Mouse (Mus musculus): Measurements from ENCODE around the gene Prkar1a.

Prkar1a gene

DNA sequence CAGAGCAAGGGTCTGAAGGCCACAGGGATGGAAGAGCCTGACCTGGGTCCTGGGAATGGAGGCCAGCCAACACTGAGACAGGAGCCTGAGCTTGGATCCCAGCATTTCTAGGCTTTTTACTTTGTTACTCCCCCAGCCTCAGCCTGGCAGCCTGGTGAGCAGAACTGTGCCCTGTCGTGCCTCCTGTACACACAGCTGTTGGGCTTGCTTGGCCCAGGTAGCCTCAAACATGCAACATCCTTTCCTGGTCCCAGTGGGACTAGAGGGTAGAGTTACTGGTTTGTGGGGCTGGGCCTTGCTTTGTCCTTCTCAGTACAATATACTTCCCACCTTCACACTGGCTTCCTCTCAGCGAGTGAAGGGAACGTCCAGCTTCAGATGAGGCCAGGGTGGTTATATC, 26.0 kb downstream of the Prkar1a start:
- no peak for DNase-seq

DNA sequence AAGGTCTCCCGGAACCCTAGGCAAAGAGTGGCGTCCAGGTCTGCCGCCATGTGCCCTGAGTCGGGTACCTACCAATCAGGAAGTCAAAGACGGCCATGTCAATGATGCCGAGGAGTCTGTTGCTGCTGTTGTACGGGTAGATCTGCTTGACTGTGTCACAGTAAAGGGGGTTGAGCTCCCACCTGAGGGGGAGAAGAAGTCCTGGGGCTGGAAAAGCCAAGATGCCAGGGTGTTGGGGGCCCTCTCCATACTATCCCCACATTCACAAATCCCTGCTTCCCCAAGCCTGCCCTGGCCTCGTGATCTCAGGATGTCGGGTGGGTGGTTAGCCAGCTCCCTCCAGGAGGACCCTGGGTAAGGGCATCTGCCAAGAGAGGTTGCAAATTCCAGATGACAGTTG, 26.6 kb downstream of the Prkar1a start:
- no peak for DNase-seq

GRCm38 (mm10) chr11:109676621-109677373, 27.6 kb downstream of the Prkar1a start:
- DNase-seq: no peak

GRCm38 (mm10) chr11:109678291-109678690, 29.1 kb downstream of the Prkar1a start:
- no peak for DNase-seq

DNA sequence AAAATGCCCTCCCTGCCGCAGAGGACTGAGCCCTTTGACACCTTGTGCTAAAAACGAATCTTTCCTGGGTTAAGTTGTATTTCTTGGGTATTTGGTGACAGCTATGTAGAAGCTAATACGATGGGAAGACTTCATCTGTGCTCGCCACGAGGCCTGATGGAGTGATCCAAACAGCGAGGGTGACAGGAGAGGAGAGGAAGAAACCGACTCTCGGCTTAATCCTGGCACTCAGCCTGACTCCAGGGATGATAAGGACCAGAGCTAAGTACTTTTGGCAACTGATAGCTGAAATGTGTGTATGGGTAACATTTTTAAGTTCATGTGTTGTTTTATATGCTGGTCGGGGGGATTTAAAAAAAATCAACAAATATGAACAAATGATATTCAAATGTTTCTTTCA, 31.7 kb downstream of the Prkar1a start:
- DNase-seq: no peak

DNA sequence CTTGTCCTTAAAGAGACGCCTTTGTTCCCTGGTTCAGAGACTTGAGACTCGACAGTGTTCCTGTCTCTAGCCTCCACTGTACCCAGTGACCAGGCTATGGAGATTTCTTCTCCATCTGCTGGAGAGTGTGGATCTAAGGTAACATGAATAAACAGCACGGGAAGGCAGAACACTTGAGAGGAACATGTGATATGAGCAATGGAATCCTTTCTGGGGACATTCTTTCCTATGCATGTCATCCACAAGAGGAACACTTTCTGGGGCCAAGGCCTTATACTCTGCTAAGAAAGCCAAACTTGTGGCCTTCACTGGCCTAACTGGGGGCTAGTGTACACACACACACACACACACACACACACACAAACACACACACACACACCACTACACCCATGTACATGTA, 32.4 kb downstream of the Prkar1a start:
- DNase-seq: no peak

DNA sequence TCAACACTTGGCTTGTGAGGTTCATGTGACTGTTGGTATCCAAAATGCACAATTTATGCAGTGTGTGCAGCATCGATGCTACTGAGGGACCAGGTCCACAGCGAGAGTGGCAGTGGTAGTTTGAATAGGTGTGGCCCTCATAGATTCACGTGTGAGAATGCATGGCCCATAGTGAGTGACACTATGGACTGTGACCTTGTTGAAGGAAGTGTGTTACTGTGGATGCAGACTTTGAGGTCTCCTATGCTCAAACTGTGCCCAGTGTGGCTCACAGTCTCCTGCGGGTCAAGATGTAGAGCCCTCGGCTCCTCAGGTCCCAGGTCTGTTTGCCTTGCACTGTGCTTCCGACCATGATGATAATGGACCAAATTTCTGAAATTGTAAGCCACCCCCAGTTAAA, 33.0 kb downstream of the Prkar1a start:
- DNase-seq: no peak

DNA sequence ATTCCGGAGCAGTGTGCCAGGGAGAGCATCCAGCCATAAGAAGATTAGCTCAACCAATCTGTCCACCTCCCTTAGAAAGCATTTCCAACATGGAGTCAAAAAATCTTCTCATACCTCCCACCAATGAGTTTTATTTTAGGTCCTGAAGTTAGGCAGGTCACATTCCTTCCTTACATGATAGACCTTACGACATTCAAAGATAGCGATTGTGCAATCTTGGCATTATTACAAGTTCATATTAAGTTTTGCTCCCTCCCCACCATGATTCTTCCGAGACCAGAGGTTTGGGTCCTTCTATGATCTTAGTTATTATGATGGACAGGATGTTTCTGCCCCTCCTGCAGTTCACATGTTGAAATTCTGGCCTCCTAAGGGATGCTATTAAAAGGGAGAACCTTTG, 40.3 kb downstream of the Prkar1a start:
- DNase-seq: no peak

DNA sequence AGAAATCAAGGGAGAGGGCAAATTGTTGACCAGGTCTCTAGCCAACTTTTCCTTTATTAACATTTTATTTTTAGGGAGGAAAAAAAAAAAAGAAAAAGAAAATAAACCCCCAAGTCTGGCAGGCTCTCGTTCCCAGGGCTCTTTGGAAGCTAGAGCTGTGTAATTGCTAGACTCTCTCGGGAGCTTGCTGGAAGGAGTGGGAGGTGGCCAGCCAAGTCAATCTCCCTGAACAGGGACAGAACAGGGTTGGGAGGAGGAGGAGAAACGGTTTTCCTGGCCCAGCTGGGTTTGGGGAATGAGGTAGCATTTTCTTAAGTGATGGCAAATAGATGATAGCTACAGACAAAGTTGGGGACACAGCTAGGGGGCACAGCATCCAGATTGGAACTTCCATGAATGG, 43.5 kb downstream of the Prkar1a start:
- no peak for DNase-seq

DNA sequence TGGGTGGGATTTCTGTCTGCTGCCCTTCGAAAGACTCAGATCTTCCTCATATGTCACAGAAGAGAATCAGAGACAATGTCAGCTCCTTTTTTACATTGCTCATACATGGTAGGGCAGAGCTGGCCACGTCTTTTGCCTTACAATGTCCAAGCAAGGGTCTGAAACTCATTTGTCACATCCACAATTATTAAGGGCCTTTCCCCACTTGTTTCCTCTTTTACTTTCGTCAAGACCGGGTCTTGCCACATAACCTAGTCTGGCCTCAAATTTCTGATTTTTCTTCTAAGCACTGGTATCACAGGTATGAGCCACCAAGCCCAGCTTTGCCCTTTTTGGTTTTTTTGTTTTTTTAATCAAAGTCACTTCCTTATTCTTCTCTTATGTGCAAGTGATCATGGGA, 47.3 kb downstream of the Prkar1a start:
- no peak for DNase-seq

DNA sequence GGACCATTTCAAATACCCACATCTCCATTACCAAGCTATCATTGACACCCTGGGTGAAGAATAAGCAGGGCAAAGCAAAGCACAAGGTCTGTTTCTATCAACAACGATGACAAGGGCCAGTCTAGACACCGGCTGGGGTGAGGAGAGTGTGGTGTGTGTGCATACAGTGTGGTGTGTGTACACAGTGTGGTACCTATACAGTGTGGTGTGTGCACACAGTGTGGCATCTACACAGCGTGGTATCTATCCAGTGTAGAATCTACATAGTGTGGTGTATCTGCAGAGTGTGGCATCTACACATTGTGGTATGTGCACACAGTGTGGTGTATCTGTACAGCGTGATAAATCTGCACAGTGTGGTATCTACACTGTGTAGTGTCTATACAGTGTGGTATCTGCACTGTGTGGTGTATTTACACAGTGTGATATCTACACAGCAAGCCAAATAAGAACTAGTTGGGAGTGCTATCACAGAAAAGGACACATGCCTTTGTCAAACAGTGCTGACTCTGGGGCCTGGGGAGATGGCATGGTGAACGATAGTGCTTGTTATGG, 48.0 kb downstream of the Prkar1a start:
- no peak for DNase-seq

DNA sequence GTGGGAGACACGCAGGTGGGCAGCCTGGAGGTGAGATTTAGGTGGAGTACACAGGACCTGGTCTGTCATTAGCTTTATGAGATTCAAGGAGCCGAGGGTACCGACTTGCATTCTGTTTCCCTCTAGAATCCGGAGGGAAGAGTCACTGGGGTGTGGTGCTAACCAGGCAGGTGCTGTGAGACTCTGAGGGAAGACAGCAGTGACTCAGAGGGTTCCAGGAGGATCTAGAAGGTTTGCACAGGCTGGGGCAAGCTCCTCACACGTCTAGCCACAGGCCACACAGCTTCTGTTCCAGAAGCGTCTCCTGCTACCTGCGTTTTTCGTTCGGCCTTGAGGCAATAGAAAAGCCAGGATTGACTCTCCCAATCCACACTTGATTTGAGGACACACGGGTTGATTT, 49.5 kb downstream of the Prkar1a start:
- no peak for DNase-seq

DNA sequence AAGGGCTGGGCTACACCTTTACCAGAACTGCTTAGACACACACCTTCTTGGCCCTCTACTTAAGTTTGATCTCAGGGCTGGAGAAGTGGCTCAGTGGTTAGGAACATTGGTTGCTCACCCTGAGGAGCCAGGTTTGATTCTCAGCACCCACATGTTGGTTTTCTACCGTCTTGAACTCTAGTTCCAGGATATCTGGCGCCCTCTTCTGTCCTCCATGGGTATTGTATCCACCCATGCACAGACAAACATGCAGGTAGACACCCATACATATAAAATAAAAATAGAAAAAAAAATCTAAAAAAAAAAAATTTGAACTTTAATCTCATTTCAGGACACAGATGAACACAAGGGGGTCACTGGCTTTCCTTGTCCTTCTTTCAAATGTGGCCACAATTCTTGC, 50.6 kb downstream of the Prkar1a start:
- DNase-seq: peak; percentile 21

GRCm38 (mm10) chr11:109700761-109701160, 51.6 kb downstream of the Prkar1a start:
- no peak for DNase-seq

DNA sequence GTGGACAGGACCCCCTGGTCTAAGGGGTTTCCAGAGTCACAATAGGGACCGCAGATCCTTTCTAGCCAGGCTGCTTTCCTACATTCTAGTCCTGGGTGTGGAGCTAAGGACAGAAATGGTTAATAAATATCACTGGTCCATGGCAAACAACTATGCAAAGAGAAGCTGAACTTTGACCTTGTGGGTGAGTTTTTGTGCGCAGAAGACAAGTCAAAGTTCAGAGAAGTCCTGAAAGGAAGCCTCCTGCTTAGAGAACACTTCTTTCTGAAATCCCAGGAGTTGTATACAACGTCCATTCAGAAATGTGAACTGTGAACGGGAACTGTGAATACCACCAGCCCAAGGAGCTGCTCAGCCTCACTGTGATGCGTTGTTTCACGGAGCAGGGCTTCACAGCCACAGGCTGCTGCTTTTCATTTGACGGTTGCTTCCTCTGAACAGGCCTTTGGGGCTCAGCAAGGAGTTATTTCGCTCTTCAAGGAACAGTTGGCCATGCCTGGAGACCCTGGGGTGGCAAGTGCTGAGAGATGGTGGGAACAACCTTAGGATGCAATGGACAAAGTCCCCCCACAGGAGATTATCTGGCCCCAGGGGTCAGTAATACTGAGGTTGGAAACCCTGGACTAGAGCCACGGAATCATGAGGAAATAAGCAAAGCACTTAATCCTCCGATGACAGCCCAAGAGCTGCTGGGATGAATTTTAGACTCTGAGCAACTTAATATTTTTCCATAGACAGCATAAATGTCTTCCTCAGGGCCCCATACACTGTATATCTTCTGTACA, 53.0 kb downstream of the Prkar1a start:
- DNase-seq: no peak

GRCm38 (mm10) chr11:109703845-109704244, 54.6 kb downstream of the Prkar1a start:
- no peak for DNase-seq

- DNase-seq: no peak
Observed at GRCm38 (mm10) chr11:109704311-109705205, 55.4 kb downstream of the Prkar1a start.

- DNase-seq: no peak
Observed at GRCm38 (mm10) chr11:109705336-109706054, 56.3 kb downstream of the Prkar1a start.

DNA sequence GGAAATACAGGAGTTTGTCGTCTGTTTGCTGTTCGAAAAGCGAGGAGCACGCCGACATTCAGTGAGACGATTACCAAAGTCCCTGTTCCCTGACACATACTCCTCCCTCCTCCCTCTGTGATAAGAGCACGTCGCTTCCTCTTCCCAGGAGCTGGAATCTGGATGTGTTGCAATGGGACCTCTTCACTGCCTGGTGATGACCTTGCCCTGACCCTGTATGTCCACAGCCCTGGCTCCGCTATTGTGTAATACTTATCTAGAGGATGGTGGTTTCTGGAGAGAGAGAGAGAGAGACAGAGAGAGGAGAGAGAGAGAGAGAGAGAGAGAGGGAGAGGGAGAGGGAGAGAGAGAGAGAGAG, 56.8 kb downstream of the Prkar1a start:
- DNase-seq: no peak

GRCm38 (mm10) chr11:109706586-109706985, 57.4 kb downstream of the Prkar1a start:
- no peak for DNase-seq

- no peak for DNase-seq
Observed at GRCm38 (mm10) chr11:109707442-109707841, 58.2 kb downstream of the Prkar1a start.

DNA sequence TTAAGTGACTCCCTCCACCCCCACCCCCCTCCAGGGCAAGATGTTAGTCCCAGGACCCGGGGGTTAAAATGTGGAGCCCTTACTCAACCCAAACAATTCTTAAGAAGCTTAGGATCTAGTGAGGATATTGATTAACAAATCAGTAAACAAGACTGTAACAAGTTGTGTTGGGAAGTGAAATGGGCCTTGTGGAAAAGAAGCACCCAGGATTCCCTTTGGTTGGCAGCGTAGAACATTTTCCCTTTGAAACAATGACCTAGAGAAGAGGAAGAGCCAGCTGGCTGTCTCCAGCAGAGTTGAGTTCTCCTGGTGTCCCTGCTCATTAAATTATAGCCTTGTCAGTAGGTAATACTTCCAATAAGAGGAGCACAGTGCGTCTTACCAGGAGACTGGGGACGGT, 59.6 kb downstream of the Prkar1a start:
- DNase-seq: no peak

DNA sequence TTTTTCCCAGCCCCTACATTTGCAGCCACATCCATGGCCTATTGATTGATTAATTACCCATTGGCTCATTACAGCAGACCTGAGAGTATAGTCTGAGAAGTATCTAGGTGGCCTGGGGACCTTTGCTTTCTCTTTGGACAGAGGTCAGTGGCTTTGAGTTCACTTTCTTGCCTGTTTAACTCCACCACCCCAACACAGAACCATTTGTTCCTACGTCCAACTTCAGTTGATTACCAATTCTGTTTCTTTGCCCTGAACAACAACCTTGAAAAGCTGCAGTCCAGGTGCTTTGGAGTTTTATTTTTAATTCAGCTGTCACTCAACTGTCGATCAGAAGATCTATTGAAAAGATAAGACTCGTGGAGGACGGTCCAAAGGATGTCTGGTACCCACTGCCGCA, 60.3 kb downstream of the Prkar1a start:
- DNase-seq: no peak

All from thymus, postnatal 4 days (tissue).